Mouse (Mus musculus) liver, embryonic 13.5 days (tissue): Measurements from ENCODE around the gene Mllt11. TPM values are rescaled to one million over a fixed set of nuclear protein-coding genes. Genes with fewer than 3 reads are reported as not detected.

ENCODE experiments used
- ATAC-seq: fragments of 200-750 bp; cut with Nextera tagmentation; 2 replicates; pipeline ENCODE4 v1.8.0; 2017; ENCODE audit warnings: low read depth, mild to moderate bottlenecking, moderate number of reproducible peaks, moderate library complexity
- DNase-seq: peaks from one replicate; pipeline ENCODE4 v3.0.0; 2022
- H3K27ac ChIP-seq: fragments of 300-500 bp; sonication (generic); 2 replicates; pipeline ENCODE4 v1.5.1; 2015; ENCODE audit warnings: moderate library complexity, mild to moderate bottlenecking, inconsistent platforms
- H3K27me3 ChIP-seq: fragments of 300-500 bp; sonication (generic); 2 replicates; pipeline ENCODE4 v1.6.1; 2015; ENCODE audit warnings: mild to moderate bottlenecking, inconsistent platforms
- H3K36me3 ChIP-seq: fragments of 300-500 bp; sonication (generic); 2 replicates; pipeline ENCODE4 v1.6.1; 2015; ENCODE audit warnings: mild to moderate bottlenecking, inconsistent platforms
- H3K4me1 ChIP-seq: fragments of 300-500 bp; sonication (generic); replicated peaks from 2 replicates; pipeline ENCODE4 v1.6.1; 2015; ENCODE audit warnings: inconsistent platforms
- H3K4me2 ChIP-seq: fragments of 300-500 bp; sonication (generic); 2 replicates; pipeline ENCODE4 v1.6.1; 2015; ENCODE audit warnings: inconsistent platforms, mild to moderate bottlenecking, moderate library complexity
- H3K4me3 ChIP-seq: fragments of 300-500 bp; sonication (generic); replicated peaks from 2 replicates; pipeline ENCODE4 v1.5.1; 2015; ENCODE audit warnings: mild to moderate bottlenecking, inconsistent platforms
- H3K9ac ChIP-seq: fragments of 300-500 bp; sonication (generic); 2 replicates; pipeline ENCODE4 v1.6.1; 2015; ENCODE audit warnings: mild to moderate bottlenecking, inconsistent platforms
- H3K9me3 ChIP-seq: fragments of 300-500 bp; sonication (generic); replicated peaks from 2 replicates; pipeline ENCODE4 v1.6.1; 2016; ENCODE audit warnings: inconsistent platforms
- WGBS: fragments of 180-500 bp; shearing (Covaris S2); methylation state at CpG from one replicate; pipeline ENCODE4 v1.1.7; 2015; ENCODE audit not compliant: insufficient replicate concordance; 5-methylcytosine and 5-hydroxymethylcytosine counted together
- polyA plus RNA-seq: library from polyadenylated mRNA; unstranded; fragments of >200 nt; fragmentation: Nextera tagmentation; extraction: Ambion mirVana; gene quantifications from 2 replicates; pipeline ENCODE4 v1.2.1, GENCODE M21; 2015

Gene Mllt11
- polyA plus RNA-seq = 2.8 and 3.5 TPM in 2 replicates

GRCm38 (mm10) chr3:95231298-95232221 lies at the start of gene Mllt11:
Mllt11 (minus strand) TSS chr3:95232171.
- Histone ChIP-seq H3K9ac (peak within 1 kb of the TSS; percentile 96), H3K9me3 (no peaks in the 10 kb centered on the region), H3K4me1 (peaks cover 53% of the 10 kb centered on the region), H3K4me3 (peak within 1 kb of the TSS; percentile 85), H3K27ac (peak within 1 kb of the TSS; percentile 93), H3K27me3 (no peaks in the 10 kb centered on the region), H3K36me3 (peaks cover 53% of the 10 kb centered on the region), H3K4me2 (peak within 1 kb of the TSS; percentile 97)
- ATAC-seq (peak; percentile 27), DNase-seq (peak; percentile 16)
- WGBS = 40% methylated on average over 13 of the region's 13 CpGs

- peaks cover 76% of the 10 kb centered on the region for H3K4me1 ChIP-seq
- H3K4me2 ChIP-seq = peak within 1 kb of the TSS; percentile 79
- ATAC-seq (peak; percentile 83), DNase-seq (peak; percentile 99)
- H3K9ac ChIP-seq = peak within 1 kb of the TSS; percentile 90
- H3K36me3 ChIP-seq = no peaks in the 10 kb centered on the region
- peak within 1 kb of the TSS; percentile 97 for H3K27ac ChIP-seq
- H3K27me3 ChIP-seq = no peaks in the 10 kb centered on the region
- no peaks in the 10 kb centered on the region for H3K9me3 ChIP-seq
- H3K4me3 ChIP-seq = peak within 1 kb of the TSS; percentile 82
- under 1% methylated on average over 53 of the region's 53 CpGs for WGBS
These were observed 49.5 kb upstream of the Mllt11 start, which contains the start of the genes Mindy1 and Prune1 for GRCm38 (mm10) chr3:95281216-95282126. Mindy1 (plus strand) TSS chr3:95281345. Prune1 (minus strand) TSS chr3:95282076.

DNA sequence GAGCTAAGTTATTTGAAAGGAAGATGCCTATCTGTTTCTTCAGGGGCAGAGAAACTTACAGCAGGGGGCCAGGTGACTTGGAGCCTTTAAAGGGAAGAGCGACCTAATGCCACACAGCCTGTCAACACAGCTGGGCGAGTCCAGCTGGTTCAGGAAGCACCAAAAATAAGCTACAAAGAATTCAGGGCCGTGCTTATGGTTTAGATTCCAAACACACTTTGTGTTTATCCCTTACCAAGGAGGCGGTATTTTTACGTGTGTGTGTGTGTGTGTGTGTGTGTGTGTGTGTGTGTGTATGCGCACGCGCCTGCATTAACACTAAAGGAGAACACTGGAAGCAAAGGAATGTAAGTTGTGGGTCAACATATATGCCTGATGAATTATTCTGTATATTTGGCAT lies 48.8 kb upstream of the Mllt11 start:
- no peak for ATAC-seq

GRCm38 (mm10) chr3:95277149-95277551 lies 45.2 kb upstream of the Mllt11 start:
- no peaks in the 10 kb centered on the region for H3K27me3 ChIP-seq
- H3K27ac ChIP-seq = peak overlapping the region; percentile 67
- no peak overlapping the region for H3K4me2 ChIP-seq
- H3K9ac ChIP-seq = peak overlapping the region; percentile 39; the same call in 1 of the 2 replicates
- no peaks in the 10 kb centered on the region for H3K9me3 ChIP-seq
- no peak overlapping the region for H3K4me3 ChIP-seq
- H3K36me3 ChIP-seq = no peaks in the 10 kb centered on the region
- WGBS = 70% methylated on average over 1 of the region's 1 CpGs
- ATAC-seq (no peak), DNase-seq (peak; percentile 43)
- H3K4me1 ChIP-seq = peaks cover 78% of the 10 kb centered on the region

More for the DNA sequence above, 48.8 kb upstream of the Mllt11 start:
- no peaks in the 10 kb centered on the region for H3K36me3 ChIP-seq
- WGBS = 11% methylated on average over 8 of the region's 8 CpGs
- H3K4me2 ChIP-seq = peak overlapping the region; percentile 79
- H3K4me3 ChIP-seq = peak overlapping the region; percentile 82
- no peak for DNase-seq
- H3K4me1 ChIP-seq = peaks cover 77% of the 10 kb centered on the region
- H3K27ac ChIP-seq = peak overlapping the region; percentile 90
- peak overlapping the region; percentile 90 for H3K9ac ChIP-seq
- no peaks in the 10 kb centered on the region for H3K9me3 ChIP-seq
- H3K27me3 ChIP-seq = no peaks in the 10 kb centered on the region

GRCm38 (mm10) chr3:95276428-95276934 lies 44.5 kb upstream of the Mllt11 start:
- H3K9me3 ChIP-seq = no peaks in the 10 kb centered on the region
- 49% methylated on average over 5 of the region's 5 CpGs for WGBS
- H3K27ac ChIP-seq = peak overlapping the region; percentile 67
- no peaks in the 10 kb centered on the region for H3K36me3 ChIP-seq
- peaks cover 78% of the 10 kb centered on the region for H3K4me1 ChIP-seq
- no peak for DNase-seq
- no peak overlapping the region for H3K4me2 ChIP-seq
- H3K27me3 ChIP-seq = no peaks in the 10 kb centered on the region
- no peak for ATAC-seq
- H3K4me3 ChIP-seq = no peak overlapping the region
- H3K9ac ChIP-seq = peak overlapping the region; percentile 26; the same call in 1 of the 2 replicates

DNA sequence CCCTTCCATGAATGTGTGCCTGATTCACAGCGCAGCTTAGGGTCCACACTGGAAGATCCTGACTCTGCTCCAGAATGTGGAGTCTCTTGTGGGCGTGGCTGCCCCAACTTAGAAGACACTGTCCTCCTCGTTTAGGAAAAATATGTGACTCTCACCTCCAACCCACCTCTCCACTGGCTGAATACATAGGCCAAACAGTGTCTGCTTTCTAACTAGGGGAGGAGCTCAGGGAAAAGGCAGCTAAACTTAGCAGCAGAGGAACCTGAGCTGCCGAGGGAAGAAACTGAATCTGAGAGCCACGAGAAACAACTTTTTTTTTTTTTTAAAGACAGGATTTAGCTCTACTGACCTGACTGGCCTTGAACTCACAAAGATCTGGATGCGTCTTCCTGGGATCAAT lies 43.2 kb upstream of the Mllt11 start:
- H3K36me3 ChIP-seq = no peaks in the 10 kb centered on the region
- ATAC-seq = no peak
- H3K9me3 ChIP-seq = no peaks in the 10 kb centered on the region
- DNase-seq = no peak
- H3K27me3 ChIP-seq = no peaks in the 10 kb centered on the region
- 0 out of 2 replicates have a peak overlapping the region, but pooled peaks have one; percentile 4 for H3K9ac ChIP-seq
- no peak overlapping the region for H3K4me2 ChIP-seq
- H3K4me3 ChIP-seq = no peak overlapping the region
- no peak overlapping the region for H3K27ac ChIP-seq
- H3K4me1 ChIP-seq = peaks cover 71% of the 10 kb centered on the region
- 52% methylated on average over 6 of the region's 6 CpGs for WGBS

- 87% methylated on average over 4 of the region's 4 CpGs for WGBS
- no peaks in the 10 kb centered on the region for H3K9me3 ChIP-seq
These were observed 42.5 kb upstream of the Mllt11 start for GRCm38 (mm10) chr3:95274453-95274852.

DNA sequence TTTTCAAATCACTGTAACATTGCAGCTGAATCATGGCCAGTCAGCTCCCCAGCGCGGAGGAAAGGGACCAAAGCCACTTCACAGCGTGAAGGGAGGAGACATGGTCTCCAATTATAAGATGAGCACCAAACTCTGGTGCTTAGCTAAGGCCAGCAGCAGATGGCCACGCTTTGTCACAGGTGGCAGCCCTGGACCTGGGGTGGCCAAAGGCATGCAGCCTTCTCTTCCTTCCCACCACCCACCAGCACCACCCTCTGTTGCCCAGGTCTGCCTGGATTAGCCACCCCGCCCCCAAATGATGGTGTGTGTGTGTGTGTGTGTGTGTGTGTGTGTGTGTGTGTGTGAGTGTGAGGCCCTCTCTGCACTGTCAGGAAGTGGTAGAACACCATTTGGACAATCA lies 41.5 kb upstream of the Mllt11 start:
- H3K4me2 ChIP-seq = no peak overlapping the region
- no peaks in the 10 kb centered on the region for H3K9me3 ChIP-seq
- 81% methylated on average over 5 of the region's 5 CpGs for WGBS
- ATAC-seq (no peak), DNase-seq (no peak)
- H3K4me1 ChIP-seq = peaks cover 55% of the 10 kb centered on the region
- no peak overlapping the region for H3K4me3 ChIP-seq
- no peaks in the 10 kb centered on the region for H3K27me3 ChIP-seq
- H3K27ac ChIP-seq = no peak overlapping the region
- H3K36me3 ChIP-seq = peaks cover 11% of the 10 kb centered on the region; the same call in 1 of the 2 replicates
- no peak overlapping the region for H3K9ac ChIP-seq

More at GRCm38 (mm10) chr3:95274453-95274852, 42.5 kb upstream of the Mllt11 start:
- Histone ChIP-seq H3K9ac (no peak overlapping the region), H3K4me3 (no peak overlapping the region), H3K36me3 (peaks cover 4% of the 10 kb centered on the region; the same call in 1 of the 2 replicates), H3K27ac (no peak overlapping the region), H3K4me1 (peaks cover 64% of the 10 kb centered on the region), H3K27me3 (no peaks in the 10 kb centered on the region), H3K4me2 (no peak overlapping the region)
- ATAC-seq (no peak), DNase-seq (no peak)

- Histone ChIP-seq H3K36me3 (peaks cover 36% of the 10 kb centered on the region), H3K4me1 (peaks cover 32% of the 10 kb centered on the region), H3K4me2 (no peak overlapping the region), H3K4me3 (no peak overlapping the region), H3K27ac (no peak overlapping the region), H3K9ac (no peak overlapping the region), H3K27me3 (no peaks in the 10 kb centered on the region), H3K9me3 (no peaks in the 10 kb centered on the region)
- DNase-seq (no peak), ATAC-seq (no peak)
- WGBS = 79% methylated on average over 12 of the region's 12 CpGs
These were observed 38.9 kb upstream of the Mllt11 start for GRCm38 (mm10) chr3:95270766-95271364.

DNA sequence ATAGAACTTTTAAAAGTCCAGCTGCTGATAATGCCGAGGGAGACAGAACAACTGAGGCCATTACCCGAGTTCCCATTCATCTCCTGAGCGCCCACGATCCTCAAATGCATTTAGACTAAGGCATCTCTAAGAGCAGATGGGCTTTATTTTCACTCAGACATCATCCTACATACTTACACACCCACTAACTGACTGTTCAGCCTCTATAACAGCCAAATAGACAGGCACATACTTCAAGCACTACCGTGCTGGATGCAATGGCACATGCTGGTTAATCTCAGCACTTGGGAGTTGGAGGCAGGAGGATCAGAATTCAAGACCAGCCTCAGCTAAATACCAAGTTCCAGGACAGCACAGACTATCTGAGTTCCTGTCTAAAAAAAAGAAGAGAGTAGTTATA lies 37.8 kb upstream of the Mllt11 start:
- peaks cover 21% of the 10 kb centered on the region for H3K4me1 ChIP-seq
- no peaks in the 10 kb centered on the region for H3K9me3 ChIP-seq
- H3K27me3 ChIP-seq = no peaks in the 10 kb centered on the region
- DNase-seq (no peak), ATAC-seq (no peak)
- no peak overlapping the region for H3K27ac ChIP-seq
- H3K9ac ChIP-seq = no peak overlapping the region
- H3K4me3 ChIP-seq = no peak overlapping the region
- no peak overlapping the region for H3K4me2 ChIP-seq
- peaks cover 42% of the 10 kb centered on the region for H3K36me3 ChIP-seq
- WGBS = 88% methylated on average over 5 of the region's 5 CpGs
